Mouse (Mus musculus): Measurements from ENCODE around the gene Arid3a.

DNA sequence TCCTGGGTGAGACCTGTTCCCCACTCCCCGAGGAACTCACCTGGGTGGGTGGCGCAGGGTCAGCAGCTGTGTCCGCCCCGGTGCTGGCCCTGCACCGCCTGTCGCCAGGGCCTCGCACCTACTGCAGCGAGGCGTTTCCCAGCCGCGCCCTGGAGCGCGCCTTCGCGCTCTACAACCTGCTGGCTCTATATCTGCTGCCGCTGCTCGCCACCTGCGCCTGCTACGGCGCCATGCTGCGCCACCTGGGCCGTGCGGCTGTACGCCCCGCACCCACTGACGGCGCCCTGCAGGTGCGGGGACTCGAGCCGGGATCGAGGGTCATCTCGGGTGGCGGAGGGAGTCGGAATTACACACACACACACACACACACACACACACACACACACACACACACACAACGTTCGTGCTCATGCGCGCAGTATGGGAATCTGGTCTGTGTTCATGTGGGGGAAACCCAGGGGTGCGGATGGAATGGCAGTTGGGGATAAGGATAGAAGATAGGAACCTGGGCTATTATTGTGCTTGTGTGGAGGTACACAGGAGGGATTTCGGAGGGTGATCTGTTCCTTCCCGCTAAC is 5.8 kb upstream of the Arid3a start, which contains the start of gene R3hdm4:
- TF ChIP-seq POLR2A (IDR thresholded peaks at IDR 0.05; ENCODE audit: borderline replicate concordance, control insufficient read depth, low read depth, low read length) (no peak), CTCF (IDR thresholded peaks at IDR 0.05; ENCODE audit: control insufficient read depth, insufficient read depth, low read length) (no peak)

Measured in bone marrow, adult 2 months (tissue).